Mouse (Mus musculus): ENCODE data around the gene Nyap2. TPM values are rescaled to one million over a fixed set of nuclear protein-coding genes. Genes with fewer than 3 reads are reported as not detected.

Nyap2 gene
- polyA plus RNA-seq, 1 experiment from 2014 or later, result 13.4 TPM

DNA sequence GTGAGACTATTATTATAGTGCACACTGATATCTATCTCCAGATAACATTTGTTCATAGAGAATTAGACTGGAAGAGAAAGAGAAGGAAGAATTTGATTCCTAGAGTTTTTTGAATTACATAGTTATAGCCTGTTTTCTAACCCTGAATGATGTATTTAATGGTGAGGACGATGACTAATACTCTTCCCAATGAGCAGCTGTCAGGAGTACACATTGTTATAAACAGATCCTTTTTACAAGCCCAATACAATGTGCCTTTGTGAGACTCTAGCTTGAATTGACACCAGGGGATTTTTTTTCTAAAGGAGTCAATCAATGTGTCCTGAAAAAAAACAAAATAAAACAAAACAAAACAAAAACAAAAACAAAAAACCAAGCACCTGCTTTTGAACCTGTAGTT, 22.2 kb downstream of the Nyap2 start:
- no peaks in the 10 kb centered on the region for H3K9me3 ChIP-seq
- no peak overlapping the region for H3K27ac ChIP-seq
- no peak overlapping the region for H3K4me3 ChIP-seq
- no peak overlapping the region for H3K4me2 ChIP-seq (replicated peaks)
- H3K9ac ChIP-seq, result no peak overlapping the region
- no peaks in the 10 kb centered on the region for H3K36me3 ChIP-seq
- H3K27me3 ChIP-seq (replicated peaks), result no peaks in the 10 kb centered on the region
- 27% methylated on average over 1 of the region's 1 CpGs for WGBS
- ATAC-seq (ENCODE audit: low FRiP score, low read depth), result no peak
- no peaks in the 10 kb centered on the region for H3K4me1 ChIP-seq

GRCm38 (mm10) chr1:81101749-81102148, 25.0 kb downstream of the Nyap2 start:
- ATAC-seq (ENCODE audit: low FRiP score, low read depth), result no peak
- H3K4me1 ChIP-seq, result no peaks in the 10 kb centered on the region
- H3K4me3 ChIP-seq, result no peak overlapping the region
- no peak overlapping the region for H3K9ac ChIP-seq
- WGBS, result 79% methylated on average over 1 of the region's 1 CpGs
- no peaks in the 10 kb centered on the region for H3K27me3 ChIP-seq (replicated peaks)
- no peaks in the 10 kb centered on the region for H3K9me3 ChIP-seq
- no peak overlapping the region for H3K4me2 ChIP-seq (replicated peaks)
- H3K36me3 ChIP-seq, result no peaks in the 10 kb centered on the region
- H3K27ac ChIP-seq, result no peak overlapping the region

DNA sequence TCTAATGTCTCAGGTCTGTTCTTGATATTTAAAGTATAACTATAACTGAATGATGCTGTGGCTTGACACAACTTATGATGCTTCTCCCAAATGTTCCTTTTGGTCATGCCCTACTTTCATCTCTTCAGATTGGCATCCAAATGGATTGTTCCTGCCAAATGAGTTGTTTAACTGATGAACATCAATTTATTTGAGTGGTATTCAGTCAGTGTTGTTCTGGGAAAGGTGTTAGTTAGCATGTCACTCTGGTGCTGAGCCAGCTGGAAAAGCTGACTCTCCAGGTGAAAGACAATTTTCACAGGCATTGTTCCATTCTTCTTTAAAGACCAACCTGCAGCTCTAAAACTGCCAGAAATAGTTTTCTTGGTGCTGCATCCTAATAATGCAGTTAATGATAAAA, 43.0 kb downstream of the Nyap2 start:
- Histone ChIP-seq H3K4me1 (no peaks in the 10 kb centered on the region), H3K9me3 (no peaks in the 10 kb centered on the region), H3K36me3 (no peaks in the 10 kb centered on the region), H3K27ac (no peak overlapping the region), H3K4me2 (replicated peaks) (no peak overlapping the region), H3K4me3 (no peak overlapping the region), H3K27me3 (replicated peaks) (no peaks in the 10 kb centered on the region), H3K9ac (no peak overlapping the region)
- no peak for ATAC-seq (ENCODE audit: low FRiP score, low read depth)

DNA sequence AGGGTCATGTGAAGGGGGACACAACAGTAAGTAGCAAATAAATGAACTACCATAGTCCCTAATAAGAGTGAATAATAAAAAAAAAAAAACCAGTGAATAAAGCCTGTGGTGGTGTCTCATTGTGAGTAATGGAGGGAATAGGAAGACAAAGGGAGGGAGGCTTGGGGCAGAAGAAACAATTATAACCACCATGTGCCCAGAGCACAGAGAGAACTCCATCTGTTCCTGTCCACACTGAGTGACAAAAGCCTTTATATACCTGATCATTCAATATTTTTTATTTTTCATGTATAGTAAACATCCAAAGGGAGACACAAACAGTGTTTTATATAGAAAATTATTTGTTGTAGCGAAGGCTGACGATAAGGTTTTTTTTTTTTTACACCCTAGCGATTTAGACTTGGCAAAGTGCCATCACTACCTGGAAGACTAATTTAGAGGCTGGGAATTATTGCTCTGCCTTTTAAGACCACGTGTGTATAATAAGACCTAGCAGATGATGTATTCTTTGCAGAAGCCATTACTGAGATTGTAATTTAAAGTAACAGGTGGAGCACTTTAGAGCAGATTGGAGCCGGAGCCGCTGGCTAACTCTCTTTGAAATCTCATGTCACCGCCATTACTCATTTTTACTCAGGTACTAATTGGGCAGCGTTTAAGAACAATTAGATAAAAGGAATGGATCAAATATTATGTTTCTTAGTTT, 55.4 kb downstream of the Nyap2 start:
- H3K4me1 ChIP-seq, result no peaks in the 10 kb centered on the region
- no peaks in the 10 kb centered on the region for H3K9me3 ChIP-seq
- H3K4me2 ChIP-seq (replicated peaks), result no peak overlapping the region
- no peaks in the 10 kb centered on the region for H3K27me3 ChIP-seq (replicated peaks)
- no peak overlapping the region for H3K27ac ChIP-seq
- 73% methylated on average over 8 of the region's 8 CpGs for WGBS
- H3K4me3 ChIP-seq, result no peak overlapping the region
- ATAC-seq (ENCODE audit: low FRiP score, low read depth), result peak; percentile 41; the same call in 1 of the 2 replicates
- no peaks in the 10 kb centered on the region for H3K36me3 ChIP-seq
- no peak overlapping the region for H3K9ac ChIP-seq

DNA sequence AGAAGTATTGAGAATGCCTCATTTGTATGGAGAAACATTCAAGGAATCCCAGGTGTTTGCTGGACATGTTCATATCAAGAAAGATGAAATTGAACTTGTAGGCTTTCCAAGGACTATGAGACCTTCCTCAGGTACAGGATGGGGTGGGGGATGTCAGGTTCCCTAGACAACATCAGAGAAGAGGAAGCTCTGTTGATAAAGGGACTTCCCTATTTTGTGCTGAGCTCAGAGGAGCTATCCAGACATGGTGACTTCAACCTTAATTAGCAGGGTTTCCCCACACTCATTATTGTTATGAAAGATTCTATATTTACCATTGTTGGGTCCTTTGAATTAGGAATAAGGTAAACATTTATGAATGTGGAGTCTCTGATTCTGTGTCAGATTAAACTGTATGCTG, 67.1 kb downstream of the Nyap2 start:
- H3K9me3 ChIP-seq, result no peaks in the 10 kb centered on the region
- ATAC-seq (ENCODE audit: low FRiP score, low read depth), result no peak

DNA sequence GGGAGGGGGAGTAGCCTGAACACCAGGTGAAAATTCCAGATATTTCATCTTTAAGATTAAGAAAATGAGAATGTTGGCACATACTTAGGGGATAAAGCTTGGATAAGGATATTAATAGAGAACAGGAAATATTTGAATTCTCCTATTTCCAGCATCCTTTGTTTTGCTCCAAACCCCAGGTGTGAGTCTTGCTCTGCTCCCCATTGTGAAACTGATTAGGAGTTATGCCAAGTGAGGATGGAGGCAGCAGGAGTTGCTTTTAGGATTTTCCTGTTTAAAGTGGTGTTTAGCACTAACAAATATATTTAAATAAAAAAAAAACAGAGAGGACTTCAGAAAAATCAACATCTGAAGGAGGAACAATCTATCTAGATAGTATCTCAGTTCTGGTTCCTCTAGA, 68.8 kb downstream of the Nyap2 start:
- Histone ChIP-seq H3K27ac (no peak overlapping the region), H3K4me1 (no peaks in the 10 kb centered on the region), H3K9me3 (no peaks in the 10 kb centered on the region), H3K36me3 (no peaks in the 10 kb centered on the region), H3K9ac (no peak overlapping the region), H3K4me3 (no peak overlapping the region), H3K4me2 (replicated peaks) (no peak overlapping the region), H3K27me3 (replicated peaks) (no peaks in the 10 kb centered on the region)
- ATAC-seq (ENCODE audit: low FRiP score, low read depth), result no peak

More for the DNA sequence above, 67.1 kb downstream of the Nyap2 start:
- Histone ChIP-seq H3K9ac (no peak overlapping the region), H3K4me1 (no peaks in the 10 kb centered on the region), H3K4me3 (no peak overlapping the region), H3K36me3 (no peaks in the 10 kb centered on the region), H3K27ac (no peak overlapping the region), H3K4me2 (replicated peaks) (no peak overlapping the region), H3K27me3 (replicated peaks) (no peaks in the 10 kb centered on the region)

DNA sequence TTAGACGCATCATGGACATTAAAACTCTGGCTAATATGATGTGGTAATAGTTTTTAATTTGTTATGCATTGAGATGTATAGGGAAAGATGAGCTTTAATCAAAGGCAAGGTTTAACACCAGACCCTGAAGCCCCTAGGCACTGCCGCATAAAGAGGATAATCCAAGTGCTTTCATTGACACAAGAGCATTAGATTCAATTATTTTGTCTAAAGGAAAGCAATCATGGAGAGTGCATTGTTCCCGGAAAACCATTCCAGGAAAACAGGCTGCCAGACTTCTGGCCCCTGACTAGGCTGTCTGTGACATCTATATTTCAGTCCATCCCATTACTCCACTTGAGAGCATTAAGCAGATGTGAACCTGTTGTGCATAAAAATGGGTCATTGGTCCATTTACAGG, 92.5 kb downstream of the Nyap2 start:
- H3K4me3 ChIP-seq, result no peak overlapping the region
- H3K27ac ChIP-seq, result no peak overlapping the region
- H3K27me3 ChIP-seq (replicated peaks), result no peaks in the 10 kb centered on the region
- H3K9ac ChIP-seq, result no peak overlapping the region
- H3K36me3 ChIP-seq, result no peaks in the 10 kb centered on the region
- peak; percentile 61; the same call in 1 of the 2 replicates for ATAC-seq (ENCODE audit: low FRiP score, low read depth)
- H3K4me2 ChIP-seq (replicated peaks), result no peak overlapping the region
- no peaks in the 10 kb centered on the region for H3K4me1 ChIP-seq
- 60% methylated on average over 3 of the region's 3 CpGs for WGBS
- no peaks in the 10 kb centered on the region for H3K9me3 ChIP-seq

DNA sequence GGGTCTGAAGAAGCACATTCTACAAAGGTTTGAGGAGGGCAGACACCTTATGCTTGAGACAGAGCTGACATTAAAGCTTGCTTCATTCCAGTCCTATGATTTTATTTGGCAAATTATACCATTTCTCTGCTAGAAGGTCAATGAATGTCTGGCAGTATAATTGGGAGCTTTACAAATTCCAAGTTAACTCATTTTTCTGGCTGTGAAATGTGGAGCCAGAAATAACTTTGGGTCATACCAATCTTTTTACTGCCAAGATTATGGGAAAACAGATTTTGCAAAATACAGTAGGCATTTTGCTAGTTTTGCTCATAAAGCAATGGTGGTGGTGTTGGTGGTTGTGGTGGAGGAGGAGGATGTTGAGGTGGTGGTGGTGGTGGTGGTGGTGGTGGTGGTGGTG, 96.0 kb downstream of the Nyap2 start:
- no peak for ATAC-seq (ENCODE audit: low FRiP score, low read depth)

GRCm38 (mm10) chr1:81173303-81173702, 96.6 kb downstream of the Nyap2 start:
- no peak for ATAC-seq (ENCODE audit: low FRiP score, low read depth)
- WGBS, result 81% methylated on average over 1 of the region's 1 CpGs

More for the DNA sequence above, 96.0 kb downstream of the Nyap2 start:
- Histone ChIP-seq H3K27ac (no peak overlapping the region), H3K4me2 (replicated peaks) (no peak overlapping the region), H3K36me3 (no peaks in the 10 kb centered on the region), H3K27me3 (replicated peaks) (no peaks in the 10 kb centered on the region), H3K9ac (no peak overlapping the region), H3K4me3 (no peak overlapping the region), H3K9me3 (no peaks in the 10 kb centered on the region), H3K4me1 (no peaks in the 10 kb centered on the region)

DNA sequence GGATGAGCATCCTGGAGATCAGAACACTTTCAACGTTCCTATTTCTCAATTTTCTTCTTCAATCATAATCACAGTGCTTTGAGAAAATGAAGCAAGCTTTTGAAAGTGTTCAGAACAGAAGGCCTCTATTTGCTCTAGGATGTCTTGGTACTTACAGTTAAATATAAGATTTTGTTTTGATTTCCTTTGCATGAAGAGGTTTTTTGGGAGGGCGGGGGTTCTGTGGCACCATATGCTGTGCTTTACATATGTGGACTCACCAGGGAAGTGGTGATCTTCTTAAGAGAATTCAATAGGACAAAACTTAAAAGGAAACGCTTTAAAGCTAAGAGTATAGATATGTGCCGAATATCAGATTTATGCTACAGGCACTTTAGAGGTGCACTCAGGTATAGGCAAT, 103.0 kb downstream of the Nyap2 start:
- Histone ChIP-seq H3K4me2 (replicated peaks) (no peak overlapping the region), H3K36me3 (no peaks in the 10 kb centered on the region), H3K4me1 (no peaks in the 10 kb centered on the region), H3K9ac (no peak overlapping the region), H3K9me3 (no peaks in the 10 kb centered on the region), H3K27me3 (replicated peaks) (no peaks in the 10 kb centered on the region), H3K27ac (no peak overlapping the region), H3K4me3 (no peak overlapping the region)
- 91% methylated on average over 4 of the region's 4 CpGs for WGBS
- no peak for ATAC-seq (ENCODE audit: low FRiP score, low read depth)

More at GRCm38 (mm10) chr1:81173303-81173702, 96.6 kb downstream of the Nyap2 start:
- H3K9me3 ChIP-seq, result no peaks in the 10 kb centered on the region
- no peak overlapping the region for H3K27ac ChIP-seq
- H3K4me2 ChIP-seq (replicated peaks), result no peak overlapping the region
- H3K9ac ChIP-seq, result no peak overlapping the region
- no peaks in the 10 kb centered on the region for H3K27me3 ChIP-seq (replicated peaks)
- H3K4me3 ChIP-seq, result no peak overlapping the region
- H3K36me3 ChIP-seq, result no peaks in the 10 kb centered on the region
- H3K4me1 ChIP-seq, result no peaks in the 10 kb centered on the region

DNA sequence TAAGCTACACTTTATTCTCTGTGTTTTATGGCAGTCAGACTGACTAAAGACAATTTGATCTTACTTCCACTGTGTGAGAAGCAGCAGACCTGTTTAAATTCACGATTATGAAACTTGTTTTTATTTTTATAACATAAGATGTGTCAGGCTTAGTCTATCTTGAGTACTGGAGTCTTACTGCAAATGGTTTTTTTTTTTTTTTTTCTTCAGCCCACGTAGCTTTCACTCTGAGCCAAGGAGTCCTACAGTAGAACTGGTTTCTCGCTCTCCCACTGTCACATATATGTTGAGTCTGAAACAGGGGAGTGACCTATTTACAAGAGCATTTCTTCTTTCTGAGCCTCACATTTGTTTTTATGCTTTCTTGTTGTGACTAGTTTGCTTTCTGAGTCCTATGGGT, 103.9 kb downstream of the Nyap2 start:
- H3K27me3 ChIP-seq (replicated peaks), result no peaks in the 10 kb centered on the region
- no peak overlapping the region for H3K4me3 ChIP-seq
- H3K9me3 ChIP-seq, result no peaks in the 10 kb centered on the region
- H3K9ac ChIP-seq, result no peak overlapping the region
- no peak overlapping the region for H3K4me2 ChIP-seq (replicated peaks)
- ATAC-seq (ENCODE audit: low FRiP score, low read depth), result no peak
- no peaks in the 10 kb centered on the region for H3K4me1 ChIP-seq
- no peaks in the 10 kb centered on the region for H3K36me3 ChIP-seq
- WGBS, result 83% methylated on average over 3 of the region's 3 CpGs
- H3K27ac ChIP-seq, result no peak overlapping the region

DNA sequence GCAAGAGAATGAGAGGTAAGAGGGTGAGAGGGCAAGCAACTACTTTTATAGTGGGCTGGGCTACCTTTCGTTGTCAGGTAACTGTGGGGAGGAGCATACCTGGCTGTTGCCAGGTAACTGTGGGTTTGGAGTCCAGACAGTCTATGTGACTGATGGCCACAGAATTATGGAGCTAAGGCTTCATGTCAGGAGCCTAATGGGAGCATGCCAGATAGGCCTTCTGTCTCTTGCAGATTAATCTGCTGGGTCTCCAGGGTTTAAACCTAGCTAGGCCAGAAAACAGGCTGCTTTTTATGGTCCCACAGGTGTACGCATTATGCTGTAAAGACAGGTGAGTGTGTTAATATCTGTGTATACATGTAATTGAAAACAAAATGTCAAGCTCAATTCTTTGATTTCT, 132.8 kb downstream of the Nyap2 start:
- WGBS, result 94% methylated on average over 2 of the region's 2 CpGs

GRCm38 (mm10) chr1:81211491-81211890, 134.7 kb downstream of the Nyap2 start:
- no peak overlapping the region for H3K27ac ChIP-seq
- no peaks in the 10 kb centered on the region for H3K4me1 ChIP-seq
- H3K9me3 ChIP-seq, result no peaks in the 10 kb centered on the region
- H3K4me3 ChIP-seq, result no peak overlapping the region
- no peak overlapping the region for H3K9ac ChIP-seq
- 78% methylated on average over 4 of the region's 4 CpGs for WGBS
- H3K27me3 ChIP-seq (replicated peaks), result no peaks in the 10 kb centered on the region
- H3K36me3 ChIP-seq, result no peaks in the 10 kb centered on the region
- H3K4me2 ChIP-seq (replicated peaks), result no peak overlapping the region
- no peak for ATAC-seq (ENCODE audit: low FRiP score, low read depth)

More for the DNA sequence above, 132.8 kb downstream of the Nyap2 start:
- Histone ChIP-seq H3K4me3 (no peak overlapping the region), H3K27me3 (replicated peaks) (no peaks in the 10 kb centered on the region), H3K36me3 (no peaks in the 10 kb centered on the region), H3K9me3 (no peaks in the 10 kb centered on the region), H3K9ac (no peak overlapping the region), H3K4me1 (no peaks in the 10 kb centered on the region), H3K4me2 (replicated peaks) (no peak overlapping the region), H3K27ac (no peak overlapping the region)
- no peak for ATAC-seq (ENCODE audit: low FRiP score, low read depth)

Measured in neural tube, embryonic 12.5 days (tissue).